Mouse (Mus musculus): ENCODE results near the gene Selenoh. TPM values are rescaled to one million over a fixed set of nuclear protein-coding genes. Genes with fewer than 3 reads are reported as not detected.

Selenoh gene
- polyA plus RNA-seq, 1 experiment from 2014 or later: 502 TPM

GRCm38 (mm10) chr2:84640833-84641232 is 29.7 kb downstream of the Selenoh start:
- DNase-seq (ENCODE audit: low spot score) (no peak), ATAC-seq (replicated peaks; ENCODE audit: low FRiP score) (no peak)
- Histone ChIP-seq H3K4me2 (ENCODE audit: low read depth, low read length, severe bottlenecking) (no peak overlapping the region), H3K4me1 (replicated peaks; ENCODE audit: control insufficient read depth, insufficient read depth, low read length) (peaks cover 18% of the 10 kb centered on the region), H3K9ac (ENCODE audit: low read length) (no peak overlapping the region), H3K36me3 (ENCODE audit: control insufficient read depth, insufficient read depth, low read length) (no peaks in the 10 kb centered on the region), H3K9me3 (ENCODE audit: control insufficient read depth, low read length) (no peaks in the 10 kb centered on the region), H3K4me3 (ENCODE audit: low read depth, low read length) (no peak overlapping the region), H3K27me3 (ENCODE audit: control insufficient read depth, insufficient read depth, low read length) (no peaks in the 10 kb centered on the region), H3K27ac (ENCODE audit: low read depth, low read length) (no peak overlapping the region)

GRCm38 (mm10) chr2:84638428-84639220 is 31.9 kb downstream of the Selenoh start:
- H3K9ac ChIP-seq (ENCODE audit: low read length): no peak overlapping the region
- ATAC-seq (replicated peaks; ENCODE audit: low FRiP score): no peak
- H3K27ac ChIP-seq (ENCODE audit: low read depth, low read length): no peak overlapping the region; the same call in 1 of the 2 replicates
- H3K9me3 ChIP-seq (ENCODE audit: control insufficient read depth, low read length): no peaks in the 10 kb centered on the region
- DNase-seq (ENCODE audit: low spot score): no peak
- H3K4me2 ChIP-seq (ENCODE audit: low read depth, low read length, severe bottlenecking): no peak overlapping the region
- peaks cover 24% of the 10 kb centered on the region for H3K4me1 ChIP-seq (replicated peaks; ENCODE audit: control insufficient read depth, insufficient read depth, low read length)
- 72% methylated on average over 5 of the region's 5 CpGs for WGBS
- no peaks in the 10 kb centered on the region for H3K27me3 ChIP-seq (ENCODE audit: control insufficient read depth, insufficient read depth, low read length)
- no peaks in the 10 kb centered on the region for H3K36me3 ChIP-seq (ENCODE audit: control insufficient read depth, insufficient read depth, low read length)
- no peak overlapping the region for H3K4me3 ChIP-seq (ENCODE audit: low read depth, low read length)

- no peak for ATAC-seq (replicated peaks; ENCODE audit: low FRiP score)
Observed at GRCm38 (mm10) chr2:84637452-84638165, 33.0 kb downstream of the Selenoh start.

GRCm38 (mm10) chr2:84636231-84636741 is 34.3 kb downstream of the Selenoh start:
- H3K9ac ChIP-seq (ENCODE audit: low read length): no peak overlapping the region
- H3K4me1 ChIP-seq (replicated peaks; ENCODE audit: control insufficient read depth, insufficient read depth, low read length): peaks cover 24% of the 10 kb centered on the region
- H3K9me3 ChIP-seq (ENCODE audit: control insufficient read depth, low read length): no peaks in the 10 kb centered on the region
- ATAC-seq (replicated peaks; ENCODE audit: low FRiP score): no peak
- H3K27ac ChIP-seq (ENCODE audit: low read depth, low read length): peak overlapping the region; percentile 86
- DNase-seq (ENCODE audit: low spot score): no peak
- no peak overlapping the region for H3K4me3 ChIP-seq (ENCODE audit: low read depth, low read length)
- H3K36me3 ChIP-seq (ENCODE audit: control insufficient read depth, insufficient read depth, low read length): no peaks in the 10 kb centered on the region
- H3K27me3 ChIP-seq (ENCODE audit: control insufficient read depth, insufficient read depth, low read length): no peaks in the 10 kb centered on the region
- 40% methylated on average over 8 of the region's 8 CpGs for WGBS
- no peak overlapping the region for H3K4me2 ChIP-seq (ENCODE audit: low read depth, low read length, severe bottlenecking)

More at GRCm38 (mm10) chr2:84637452-84638165, 33.0 kb downstream of the Selenoh start:
- H3K36me3 ChIP-seq (ENCODE audit: control insufficient read depth, insufficient read depth, low read length): no peaks in the 10 kb centered on the region
- 48% methylated on average over 7 of the region's 7 CpGs for WGBS
- H3K9me3 ChIP-seq (ENCODE audit: control insufficient read depth, low read length): no peaks in the 10 kb centered on the region
- DNase-seq (ENCODE audit: low spot score): no peak
- peaks cover 24% of the 10 kb centered on the region for H3K4me1 ChIP-seq (replicated peaks; ENCODE audit: control insufficient read depth, insufficient read depth, low read length)
- H3K27me3 ChIP-seq (ENCODE audit: control insufficient read depth, insufficient read depth, low read length): no peaks in the 10 kb centered on the region
- H3K4me2 ChIP-seq (ENCODE audit: low read depth, low read length, severe bottlenecking): no peak overlapping the region
- H3K27ac ChIP-seq (ENCODE audit: low read depth, low read length): 0 out of 2 replicates have a peak overlapping the region, but pooled peaks have one; percentile 12
- no peak overlapping the region for H3K4me3 ChIP-seq (ENCODE audit: low read depth, low read length)
- H3K9ac ChIP-seq (ENCODE audit: low read length): no peak overlapping the region

GRCm38 (mm10) chr2:84635611-84636010 is 35.0 kb downstream of the Selenoh start:
- no peaks in the 10 kb centered on the region for H3K27me3 ChIP-seq (ENCODE audit: control insufficient read depth, insufficient read depth, low read length)
- no peak overlapping the region for H3K4me2 ChIP-seq (ENCODE audit: low read depth, low read length, severe bottlenecking)
- WGBS: 3% methylated on average over 2 of the region's 2 CpGs
- no peaks in the 10 kb centered on the region for H3K9me3 ChIP-seq (ENCODE audit: control insufficient read depth, low read length)
- peaks cover 24% of the 10 kb centered on the region for H3K4me1 ChIP-seq (replicated peaks; ENCODE audit: control insufficient read depth, insufficient read depth, low read length)
- no peak overlapping the region for H3K9ac ChIP-seq (ENCODE audit: low read length)
- H3K4me3 ChIP-seq (ENCODE audit: low read depth, low read length): no peak overlapping the region
- peak overlapping the region; percentile 86 for H3K27ac ChIP-seq (ENCODE audit: low read depth, low read length)
- no peaks in the 10 kb centered on the region for H3K36me3 ChIP-seq (ENCODE audit: control insufficient read depth, insufficient read depth, low read length)
- peak; percentile 93 for ATAC-seq (replicated peaks; ENCODE audit: low FRiP score)
- peak; percentile 84 for DNase-seq (ENCODE audit: low spot score)

- H3K36me3 ChIP-seq (ENCODE audit: control insufficient read depth, insufficient read depth, low read length): no peaks in the 10 kb centered on the region
- no peaks in the 10 kb centered on the region for H3K27me3 ChIP-seq (ENCODE audit: control insufficient read depth, insufficient read depth, low read length)
- peak overlapping the region; percentile 20; the same call in 1 of the 2 replicates for H3K9ac ChIP-seq (ENCODE audit: low read length)
- no peaks in the 10 kb centered on the region for H3K9me3 ChIP-seq (ENCODE audit: control insufficient read depth, low read length)
- 28% methylated on average over 4 of the region's 4 CpGs for WGBS
- H3K4me1 ChIP-seq (replicated peaks; ENCODE audit: control insufficient read depth, insufficient read depth, low read length): peaks cover 24% of the 10 kb centered on the region
- DNase-seq (ENCODE audit: low spot score) (no peak), ATAC-seq (replicated peaks; ENCODE audit: low FRiP score) (peak; percentile 45)
- H3K4me3 ChIP-seq (ENCODE audit: low read depth, low read length): no peak overlapping the region
- H3K27ac ChIP-seq (ENCODE audit: low read depth, low read length): peak overlapping the region; percentile 86
- H3K4me2 ChIP-seq (ENCODE audit: low read depth, low read length, severe bottlenecking): peak overlapping the region; percentile 33
Observed at GRCm38 (mm10) chr2:84634934-84635482, 35.6 kb downstream of the Selenoh start.

- Histone ChIP-seq H3K27ac (ENCODE audit: low read depth, low read length) (no peak overlapping the region), H3K4me2 (ENCODE audit: low read depth, low read length, severe bottlenecking) (no peak overlapping the region), H3K4me3 (ENCODE audit: low read depth, low read length) (no peak overlapping the region), H3K36me3 (ENCODE audit: control insufficient read depth, insufficient read depth, low read length) (no peaks in the 10 kb centered on the region), H3K27me3 (ENCODE audit: control insufficient read depth, insufficient read depth, low read length) (no peaks in the 10 kb centered on the region), H3K9ac (ENCODE audit: low read length) (no peak overlapping the region), H3K9me3 (ENCODE audit: control insufficient read depth, low read length) (no peaks in the 10 kb centered on the region), H3K4me1 (replicated peaks; ENCODE audit: control insufficient read depth, insufficient read depth, low read length) (peaks cover 24% of the 10 kb centered on the region)
- DNase-seq (ENCODE audit: low spot score) (no peak), ATAC-seq (replicated peaks; ENCODE audit: low FRiP score) (no peak)
- 87% methylated on average over 4 of the region's 4 CpGs for whole genome bisulfite sequencing
Observed at GRCm38 (mm10) chr2:84634006-84634405, 36.6 kb downstream of the Selenoh start.

- H3K36me3 ChIP-seq (ENCODE audit: control insufficient read depth, insufficient read depth, low read length): no peaks in the 10 kb centered on the region
- no peak overlapping the region for H3K4me3 ChIP-seq (ENCODE audit: low read depth, low read length)
- no peaks in the 10 kb centered on the region for H3K9me3 ChIP-seq (ENCODE audit: control insufficient read depth, low read length)
- DNase-seq (ENCODE audit: low spot score) (no peak), ATAC-seq (replicated peaks; ENCODE audit: low FRiP score) (no peak)
- no peak overlapping the region for H3K9ac ChIP-seq (ENCODE audit: low read length)
- no peak overlapping the region for H3K4me2 ChIP-seq (ENCODE audit: low read depth, low read length, severe bottlenecking)
- 12% methylated on average over 3 of the region's 3 CpGs for WGBS
- no peaks in the 10 kb centered on the region for H3K27me3 ChIP-seq (ENCODE audit: control insufficient read depth, insufficient read depth, low read length)
- H3K4me1 ChIP-seq (replicated peaks; ENCODE audit: control insufficient read depth, insufficient read depth, low read length): peaks cover 18% of the 10 kb centered on the region
- no peak overlapping the region for H3K27ac ChIP-seq (ENCODE audit: low read depth, low read length)
Observed at GRCm38 (mm10) chr2:84632999-84633398, 37.6 kb downstream of the Selenoh start.

All from forebrain, embryonic 11.5 days (tissue).